ENCODE assay signal across 8 mouse cellular contexts in genomic region chr1:75447265-75448051, GRCm38 (mm10). TPM values are rescaled to one million over a fixed set of nuclear protein-coding genes. Genes with fewer than 3 reads are reported as not detected.
DNase-seq lines count a peak whose midpoint lies in the region; ATAC-seq and TF ChIP-seq lines count a peak whose summit lies in the region.
"Had no signal": no experiment of that assay in that cellular context is flagged by ENCODE, and none has a peak within 500 bp of the region (broad histone marks: within the 10 kb centered on the region; RNA-seq: fewer than 3 reads in every experiment).

No protein-coding gene starts in this region.

- TF ChIP-seq CTCF in stomach, postnatal 0 days (IDR thresholded peaks at IDR 0.05; ENCODE audit: low read depth): no peak

- DNase-seq in stomach, postnatal 0 days (ENCODE audit: low spot score): no peak
- DNase-seq in ovary, postnatal 10 days (ENCODE audit: low spot score): no peak

- peaks cover 47% of the 10 kb centered on the region for H3K4me1 ChIP-seq in stomach, embryonic 14.5 days (ENCODE audit: control insufficient read depth, insufficient read depth, low read length)
- H3K4me1 ChIP-seq in stomach, postnatal 0 days (replicated peaks; ENCODE audit: control insufficient read depth, insufficient read depth): 0 out of 2 replicates have a peak, but pooled peaks cover 7% of the 10 kb centered on the region
- H3K4me1 ChIP-seq in heart, embryonic 15.5 days (replicated peaks): peaks cover 67% of the 10 kb centered on the region
- peaks cover 78% of the 10 kb centered on the region for H3K4me1 ChIP-seq in liver, embryonic 15.5 days (replicated peaks)

- TF ChIP-seq EP300 in stomach, postnatal 0 days (optimal IDR thresholded peaks at IDR 0.05): no peak

- 6% methylated on average over 10 of the region's 10 CpGs for WGBS in stomach, embryonic 14.5 days
- 10% methylated on average over 10 of the region's 10 CpGs for WGBS in stomach, postnatal 0 days
- 12% methylated on average over 10 of the region's 10 CpGs for WGBS in heart, embryonic 15.5 days
- WGBS in liver, embryonic 15.5 days (ENCODE audit: insufficient replicate concordance): 2% methylated on average over 10 of the region's 10 CpGs

- H3K9ac ChIP-seq in stomach, embryonic 14.5 days (replicated peaks; ENCODE audit: low read depth, low read length): no peak overlapping the region
- H3K9ac ChIP-seq in stomach, postnatal 0 days (ENCODE audit: low read length): no peak overlapping the region
- H3K9ac ChIP-seq in heart, embryonic 15.5 days: no peak overlapping the region
- peak overlapping the region; percentile 8; the same call in 1 of the 2 replicates for H3K9ac ChIP-seq in liver, embryonic 15.5 days
- H3K9ac ChIP-seq: embryonic facial prominence, embryonic 15.5 days had no signal

- ATAC-seq in stomach, embryonic 14.5 days (ENCODE audit: insufficient number of reproducible peaks, insufficient read depth, low FRiP score, low read depth): 0 out of 2 replicates have a peak, but pooled peaks have one; percentile 2
- ATAC-seq in stomach, postnatal 0 days (ENCODE audit: low FRiP score, low TSS enrichment): no peak
- ATAC-seq in heart, embryonic 15.5 days (replicated peaks; ENCODE audit: insufficient number of reproducible peaks, insufficient read depth, low FRiP score, low read depth): no peak
- no peak for ATAC-seq in liver, embryonic 15.5 days (ENCODE audit: insufficient read depth)
- no peak for ATAC-seq in inflammation-experienced regulatory T-cells, adult 6 months
- ATAC-seq in erythroid progenitor cell, adult 5-6 weeks (replicated peaks; ENCODE audit: low FRiP score, poor library complexity, severe bottlenecking): no peak

- H3K4me2 ChIP-seq in stomach, embryonic 14.5 days (replicated peaks; ENCODE audit: low read depth, low read length): no peak overlapping the region; the same call in 1 of the 2 replicates
- no peak overlapping the region; the same call in 1 of the 2 replicates for H3K4me2 ChIP-seq in stomach, postnatal 0 days (replicated peaks; ENCODE audit: low read depth)
- H3K4me2 ChIP-seq in heart, embryonic 15.5 days: peak overlapping the region; percentile 60
- H3K4me2 ChIP-seq in liver, embryonic 15.5 days: peak overlapping the region; percentile 67
- H3K4me2 ChIP-seq: embryonic facial prominence, embryonic 15.5 days had no signal

- H3K36me3 ChIP-seq in stomach, embryonic 14.5 days (ENCODE audit: control insufficient read depth, insufficient read depth, low read length): peaks cover 2% of the 10 kb centered on the region; the same call in 1 of the 2 replicates
- peaks cover 2% of the 10 kb centered on the region; the same call in 1 of the 2 replicates for H3K36me3 ChIP-seq in stomach, postnatal 0 days (ENCODE audit: control insufficient read depth, insufficient read depth, low read length)
- 0 out of 2 replicates have a peak, but pooled peaks cover 4% of the 10 kb centered on the region for H3K36me3 ChIP-seq in heart, embryonic 15.5 days
- no peaks in the 10 kb centered on the region for H3K36me3 ChIP-seq in liver, embryonic 15.5 days (replicated peaks)

- no peaks in the 10 kb centered on the region for H3K9me3 ChIP-seq in stomach, embryonic 14.5 days (ENCODE audit: control insufficient read depth, low read depth, low read length)
- H3K9me3 ChIP-seq in stomach, postnatal 0 days (ENCODE audit: control insufficient read depth, low read length): no peaks in the 10 kb centered on the region
- H3K9me3 ChIP-seq in heart, embryonic 15.5 days (replicated peaks): no peaks in the 10 kb centered on the region
- no peaks in the 10 kb centered on the region for H3K9me3 ChIP-seq in liver, embryonic 15.5 days (replicated peaks)
- H3K9me3 ChIP-seq: embryonic facial prominence, embryonic 15.5 days had no signal

- H3K27me3 ChIP-seq in stomach, embryonic 14.5 days (ENCODE audit: control insufficient read depth, insufficient read depth, low read length): peaks cover 31% of the 10 kb centered on the region
- peaks cover 7% of the 10 kb centered on the region; the same call in 1 of the 2 replicates for H3K27me3 ChIP-seq in stomach, postnatal 0 days (ENCODE audit: control insufficient read depth, insufficient read depth, low read length)
- peaks cover 74% of the 10 kb centered on the region for H3K27me3 ChIP-seq in heart, embryonic 15.5 days
- peaks cover 70% of the 10 kb centered on the region for H3K27me3 ChIP-seq in liver, embryonic 15.5 days

- no peak overlapping the region for H3K4me3 ChIP-seq in stomach, embryonic 14.5 days (ENCODE audit: low read depth, low read length)
- no peak overlapping the region for H3K4me3 ChIP-seq in stomach, postnatal 0 days (ENCODE audit: low read depth, low read length)
- peak overlapping the region; percentile 17; the same call in 1 of the 2 replicates for H3K4me3 ChIP-seq in heart, embryonic 15.5 days
- H3K4me3 ChIP-seq in liver, embryonic 15.5 days (replicated peaks): peak overlapping the region; percentile 40
- H3K4me3 ChIP-seq: embryonic facial prominence, embryonic 15.5 days had no signal

- no peak overlapping the region for H3K27ac ChIP-seq in stomach, embryonic 14.5 days (ENCODE audit: low read length)
- H3K27ac ChIP-seq in stomach, postnatal 0 days (replicated peaks): no peak overlapping the region
- H3K27ac ChIP-seq in heart, embryonic 15.5 days: no peak overlapping the region
- no peak overlapping the region for H3K27ac ChIP-seq in liver, embryonic 15.5 days (replicated peaks)
- H3K27ac ChIP-seq: embryonic facial prominence, embryonic 15.5 days had no signal

RNA-seq across cellular contexts. Expression of gene Asic4, which starts 2.8 kb away (rescaled TPM):
- polyA plus RNA-seq in stomach, embryonic 14.5 days (2014; fragmentation: Nextera tagmentation; extraction: Ambion mirVana): 0.16 and 0.25 TPM in 2 replicates
- 0.55 and 0.63 TPM in 2 replicates for polyA plus RNA-seq in stomach, postnatal 0 days (2015; fragmentation: Nextera tagmentation; extraction: Ambion mirVana)
- 0.40 and 0.81 TPM in 2 replicates for polyA plus RNA-seq in heart, embryonic 15.5 days (2015; fragmentation: Nextera tagmentation; extraction: Ambion mirVana)
- polyA plus RNA-seq in liver, embryonic 15.5 days (2015; fragmentation: Nextera tagmentation; extraction: Ambion mirVana): 0.05 TPM in 1 of 2 replicates, not detected in the other
- polyA plus RNA-seq in inflammation-experienced regulatory T-cells, adult 6 months (2017; shearing (Covaris generic)): not detected
- not detected in 2 replicates for total RNA-seq in erythroid progenitor cell, adult 5-6 weeks (2015; ENCODE audit: low replicate concordance)
- not detected in 2 replicates for total RNA-seq in erythroid progenitor cell, adult 5-6 weeks (2017; ENCODE audit: low replicate concordance)

RNA-seq across cellular contexts. Expression of gene Gmppa, which starts 11.7 kb away (rescaled TPM):
- 75.2 and 84.5 TPM in 2 replicates for polyA plus RNA-seq in stomach, embryonic 14.5 days (2014; fragmentation: Nextera tagmentation; extraction: Ambion mirVana)
- polyA plus RNA-seq in stomach, postnatal 0 days (2015; fragmentation: Nextera tagmentation; extraction: Ambion mirVana): 85.2 and 98.6 TPM in 2 replicates
- polyA plus RNA-seq in heart, embryonic 15.5 days (2015; fragmentation: Nextera tagmentation; extraction: Ambion mirVana): 63.9 and 81.8 TPM in 2 replicates
- 33.8 and 35.2 TPM in 2 replicates for polyA plus RNA-seq in liver, embryonic 15.5 days (2015; fragmentation: Nextera tagmentation; extraction: Ambion mirVana)
- polyA plus RNA-seq in inflammation-experienced regulatory T-cells, adult 6 months (2017; shearing (Covaris generic)): 10 to 100 TPM; 44.2 to 67.2 (median 62.7) TPM
- 17.6 and 23.1 TPM in 2 replicates for total RNA-seq in erythroid progenitor cell, adult 5-6 weeks (2015; ENCODE audit: low replicate concordance)
- 3.6 and 10.8 TPM in 2 replicates for total RNA-seq in erythroid progenitor cell, adult 5-6 weeks (2017; ENCODE audit: low replicate concordance)

RNA-seq across cellular contexts. Expression of gene Chpf, which starts 31.6 kb away (rescaled TPM):
- polyA plus RNA-seq in stomach, embryonic 14.5 days (2014; fragmentation: Nextera tagmentation; extraction: Ambion mirVana): 38.4 and 41.0 TPM in 2 replicates
- polyA plus RNA-seq in stomach, postnatal 0 days (2015; fragmentation: Nextera tagmentation; extraction: Ambion mirVana): 24.6 and 25.2 TPM in 2 replicates
- polyA plus RNA-seq in heart, embryonic 15.5 days (2015; fragmentation: Nextera tagmentation; extraction: Ambion mirVana): 23.9 and 36.6 TPM in 2 replicates
- 4.0 and 4.3 TPM in 2 replicates for polyA plus RNA-seq in liver, embryonic 15.5 days (2015; fragmentation: Nextera tagmentation; extraction: Ambion mirVana)
- polyA plus RNA-seq in inflammation-experienced regulatory T-cells, adult 6 months (2017; shearing (Covaris generic)): 1 to 10 TPM; 5.5 to 6.9 (median 5.6) TPM
- not detected in 2 replicates for total RNA-seq in erythroid progenitor cell, adult 5-6 weeks (2015; ENCODE audit: low replicate concordance)
- total RNA-seq in erythroid progenitor cell, adult 5-6 weeks (2017; ENCODE audit: low replicate concordance): 0.77 TPM in 1 of 2 replicates, not detected in the other

RNA-seq across cellular contexts. Expression of gene Tmem198, which starts 31.9 kb away (rescaled TPM):
- 1.6 and 1.7 TPM in 2 replicates for polyA plus RNA-seq in stomach, embryonic 14.5 days (2014; fragmentation: Nextera tagmentation; extraction: Ambion mirVana)
- 1.4 and 1.7 TPM in 2 replicates for polyA plus RNA-seq in stomach, postnatal 0 days (2015; fragmentation: Nextera tagmentation; extraction: Ambion mirVana)
- 0.39 and 0.80 TPM in 2 replicates for polyA plus RNA-seq in heart, embryonic 15.5 days (2015; fragmentation: Nextera tagmentation; extraction: Ambion mirVana)
- polyA plus RNA-seq in liver, embryonic 15.5 days (2015; fragmentation: Nextera tagmentation; extraction: Ambion mirVana): 0.06 and 0.15 TPM in 2 replicates
- under 1 TPM in 1 of 3 experiments, not detected in 2; 0.24 TPM for polyA plus RNA-seq in inflammation-experienced regulatory T-cells, adult 6 months (2017; shearing (Covaris generic))
- not detected in 2 replicates for total RNA-seq in erythroid progenitor cell, adult 5-6 weeks (2015; ENCODE audit: low replicate concordance)
- not detected in 2 replicates for total RNA-seq in erythroid progenitor cell, adult 5-6 weeks (2017; ENCODE audit: low replicate concordance)

RNA-seq across cellular contexts. Expression of gene Obsl1, which starts 58.8 kb away (rescaled TPM):
- 77.0 and 79.0 TPM in 2 replicates for polyA plus RNA-seq in stomach, embryonic 14.5 days (2014; fragmentation: Nextera tagmentation; extraction: Ambion mirVana)
- polyA plus RNA-seq in stomach, postnatal 0 days (2015; fragmentation: Nextera tagmentation; extraction: Ambion mirVana): 17.9 and 21.2 TPM in 2 replicates
- polyA plus RNA-seq in heart, embryonic 15.5 days (2015; fragmentation: Nextera tagmentation; extraction: Ambion mirVana): 95.1 and 122 TPM in 2 replicates
- polyA plus RNA-seq in liver, embryonic 15.5 days (2015; fragmentation: Nextera tagmentation; extraction: Ambion mirVana): 7.3 and 9.4 TPM in 2 replicates
- not detected for polyA plus RNA-seq in inflammation-experienced regulatory T-cells, adult 6 months (2017; shearing (Covaris generic))
- not detected in 2 replicates for total RNA-seq in erythroid progenitor cell, adult 5-6 weeks (2015; ENCODE audit: low replicate concordance)
- total RNA-seq in erythroid progenitor cell, adult 5-6 weeks (2017; ENCODE audit: low replicate concordance): 0.64 TPM in 1 of 2 replicates, not detected in the other

Comparison
In these comparisons a context has a peak if more than half of its experiments do, and no peak if none do; other contexts are left out.
1. H3K4me2 ChIP-seq: peak in heart, embryonic 15.5 days (single experiment) and liver, embryonic 15.5 days (single experiment); none in stomach, embryonic 14.5 days (single experiment) and stomach, postnatal 0 days (single experiment).
2. H3K4me3 ChIP-seq: peak in heart, embryonic 15.5 days (single experiment) and liver, embryonic 15.5 days (single experiment); none in stomach, embryonic 14.5 days (single experiment) and stomach, postnatal 0 days (single experiment).